Mouse (Mus musculus) erythroblast, embryonic 14.5 days (primary cell): Measurements from ENCODE around the gene Jdp2.

ENCODE experiments used
- GATA1 ChIP-seq: IDR thresholded peaks from 2 replicates; pipeline ENCODE4 v1.6.1; 2012; ENCODE audit warnings: low read length, inconsistent platforms, mixed read lengths
- TAL1 ChIP-seq: IDR thresholded peaks from 3 replicates; pipeline ENCODE4 v1.6.1; 2012; ENCODE audit warnings: low read length, inconsistent platforms, mixed read lengths

- no peak for TF ChIP-seq GATA1
- TF ChIP-seq TAL1: no peak
These were observed 87.8 kb downstream of the Jdp2 start, which contains the start of gene Batf for GRCm38 (mm10) chr12:85686466-85687216.
